Mouse (Mus musculus) liver, adult 2 months (tissue): ENCODE measurements at regions not wholly inside any gene's neighbourhood (a gene's known extent, or its start where the extent isn't known, plus 50 kb on each side); places are given as distances from the start of the nearest gene placed in this dataset.

Experiments
- CTCF ChIP-seq: fragments of 200-500 bp; IDR thresholded peaks from 2 replicates; pipeline ENCODE4 v1.5.1; 2011; ENCODE audit warnings: low read depth, low read length, control low read depth
- POLR2A ChIP-seq: fragments of 200-500 bp; IDR thresholded peaks from 2 replicates; pipeline ENCODE4 v1.6.1; 2011; ENCODE audit warnings: low read length, control low read depth; ENCODE audit not compliant: insufficient read depth; ENCODE audit errors: extremely low read depth

GRCm38 (mm10) chr14:105532168-105532745 lies 273.9 kb downstream of the Ndfip2 start:
- no peak for TF ChIP-seq CTCF
- TF ChIP-seq POLR2A: no peak
